Mouse (Mus musculus): ENCODE measurements around the gene Anapc5.

GRCm38 (mm10) chr5:122798557-122799378, 22.4 kb downstream of the Anapc5 start:
- TF ChIP-seq POLR2A (IDR thresholded peaks at IDR 0.05; ENCODE audit: insufficient read depth, low read length) (no peak), CTCF (IDR thresholded peaks at IDR 0.05; ENCODE audit: low read depth, low read length) (no peak)
